Mouse (Mus musculus): Measurements from ENCODE around the gene Bmp3.
A peak's percentile ranks its signal among the peaks of the same experiment; 100 is the strongest.

The Bmp3 gene

GRCm38 (mm10) chr5:98902339-98902738, 48.1 kb downstream of the Bmp3 start:
- peak; percentile 46 for DNase-seq (ENCODE audit: low read depth, low spot score)

GRCm38 (mm10) chr5:98918716-98919115, 64.5 kb downstream of the Bmp3 start:
- DNase-seq (ENCODE audit: low read depth, low spot score): peak; percentile 71

- DNase-seq (ENCODE audit: low read depth, low spot score): peak; percentile 78
Measured at GRCm38 (mm10) chr5:98921608-98922007, 67.4 kb downstream of the Bmp3 start.

GRCm38 (mm10) chr5:98922921-98923320, 68.7 kb downstream of the Bmp3 start:
- no peak for DNase-seq (ENCODE audit: low read depth, low spot score)

Data from ZHBTc4 (cell line).